Mouse (Mus musculus) retina, postnatal 7 days (tissue): Measurements from ENCODE around the gene Rora.
A peak's percentile ranks its signal among the peaks of the same experiment; 100 is the strongest.

Experiments used
- DNase-seq: peaks from one replicate; pipeline ENCODE4 v3.0.0-alpha.2; 2012; ENCODE audit warnings: low read depth, low spot score

The Rora gene

DNA sequence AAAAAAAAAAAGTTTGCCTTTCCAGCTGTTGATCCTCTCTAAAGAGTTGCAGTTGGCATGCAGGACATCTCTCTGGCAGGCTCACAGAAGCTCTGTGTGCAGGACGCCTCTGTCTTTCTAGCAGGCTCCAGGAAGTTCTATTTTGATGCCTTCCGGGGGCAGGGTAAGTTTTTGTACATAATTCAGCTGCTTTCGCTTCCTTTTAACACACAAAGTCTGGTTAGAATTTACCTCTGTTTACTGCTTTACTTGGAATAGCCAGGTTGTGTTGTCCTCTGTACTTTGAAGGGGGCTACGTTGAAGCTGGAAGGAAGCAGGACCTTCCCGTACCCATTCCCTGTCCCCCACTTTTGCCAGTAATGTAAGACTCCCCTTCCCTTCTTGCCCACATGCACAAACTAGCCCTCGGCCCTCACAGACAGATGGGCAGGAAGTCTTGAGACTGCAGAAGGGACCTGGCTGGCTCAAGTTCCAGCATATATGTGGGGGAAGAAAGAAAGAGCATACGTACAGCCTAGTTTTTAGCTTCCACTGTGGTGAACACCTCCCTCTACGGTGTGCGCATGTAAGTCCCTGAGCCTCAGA lies 231.0 kb downstream of the Rora start:
- no peak for DNase-seq

DNA sequence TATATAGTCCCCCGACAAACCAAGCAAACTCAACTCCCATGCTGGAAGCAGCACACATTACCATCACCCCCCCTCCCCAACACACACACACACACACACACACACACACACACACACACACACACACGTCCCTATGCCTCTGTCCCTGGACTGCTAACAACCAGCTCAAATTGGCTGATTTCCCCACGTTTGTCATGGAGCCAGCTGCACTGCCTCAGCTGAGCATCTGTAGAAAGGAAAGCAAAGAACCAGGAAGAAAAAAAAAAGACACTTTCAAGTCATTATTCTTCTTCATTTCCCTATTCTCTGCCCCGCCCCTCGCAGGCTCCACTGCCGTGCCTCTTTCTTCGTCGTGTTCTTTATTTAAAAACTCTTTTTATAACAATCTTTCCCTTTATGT lies 235.1 kb downstream of the Rora start:
- no peak for DNase-seq

DNA sequence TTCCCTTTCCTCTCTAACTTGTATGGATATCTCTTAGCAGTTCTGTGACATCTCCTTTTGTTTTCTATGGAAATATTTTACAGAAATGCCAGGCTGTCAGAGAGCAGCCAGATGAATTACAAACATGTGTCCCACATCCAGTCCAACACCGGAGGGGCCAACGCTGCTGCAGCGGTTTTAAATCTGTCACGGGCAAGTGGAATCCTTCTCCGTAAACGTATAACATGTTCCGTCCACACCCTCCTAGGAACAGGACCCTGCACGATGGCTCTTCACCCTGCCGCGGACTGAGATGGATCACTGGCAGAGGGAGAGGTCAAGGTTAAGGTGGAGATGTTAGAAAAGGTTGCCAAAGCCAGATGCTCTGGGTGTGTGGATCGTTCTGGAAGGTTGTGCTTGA lies 237.8 kb downstream of the Rora start:
- DNase-seq, result no peak

DNA sequence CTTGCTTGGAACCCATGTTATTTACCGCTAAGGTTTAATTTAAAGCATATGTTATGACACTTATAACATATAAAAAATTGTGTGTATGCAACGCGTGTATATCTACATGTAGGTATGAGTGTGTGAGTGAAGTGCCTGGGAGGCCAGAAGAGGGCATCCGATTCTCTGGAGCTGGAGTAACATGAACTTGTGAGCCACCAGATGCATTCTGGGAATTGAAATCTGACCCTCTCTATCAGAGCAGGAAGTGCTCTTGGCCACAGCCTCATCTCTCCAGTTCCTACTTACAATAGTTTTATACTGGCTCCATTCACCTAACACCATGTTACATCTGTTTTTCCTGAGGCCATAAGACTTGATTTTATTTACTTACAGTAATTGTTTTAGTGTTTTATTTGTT lies 238.8 kb downstream of the Rora start:
- no peak for DNase-seq

DNA sequence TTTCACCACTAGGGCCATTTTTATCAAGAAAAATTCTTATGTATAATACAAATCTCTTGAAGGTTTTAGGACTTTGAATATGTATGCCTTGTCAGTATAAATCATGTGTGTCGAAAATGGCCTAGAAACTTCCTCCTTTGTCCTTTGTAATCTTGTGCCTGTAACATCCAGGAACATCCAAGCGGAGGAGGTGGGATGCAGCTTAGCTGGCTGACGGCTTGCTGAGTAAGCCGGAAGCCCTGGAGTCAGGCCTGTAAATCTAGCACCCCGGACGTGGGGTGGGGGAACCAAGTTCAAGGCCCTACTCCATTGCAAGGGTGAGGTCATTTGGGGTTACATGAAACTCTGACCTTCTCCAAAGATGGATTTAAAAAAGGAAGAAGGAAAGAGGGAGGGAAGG lies 239.3 kb downstream of the Rora start:
- no peak for DNase-seq

DNA sequence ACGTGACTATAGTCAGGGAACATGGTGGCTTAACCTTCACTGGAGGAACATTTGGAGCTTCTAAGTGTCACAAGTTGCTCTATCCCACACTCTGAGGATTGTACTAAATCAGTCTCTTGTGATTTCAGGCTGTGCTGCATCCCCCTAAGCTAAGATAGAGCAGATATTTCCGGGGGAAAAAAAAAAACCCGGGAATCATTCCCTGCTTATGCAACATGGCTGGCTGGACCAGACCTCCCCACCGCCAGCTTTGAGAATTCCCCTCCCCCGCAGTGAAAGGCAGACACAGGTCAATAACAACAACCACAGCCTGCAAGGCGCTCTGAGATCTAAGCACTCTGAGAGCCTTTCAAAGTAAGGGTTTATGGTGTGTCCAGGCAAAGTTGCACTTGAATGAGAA lies 244.7 kb downstream of the Rora start:
- DNase-seq, result no peak

DNA sequence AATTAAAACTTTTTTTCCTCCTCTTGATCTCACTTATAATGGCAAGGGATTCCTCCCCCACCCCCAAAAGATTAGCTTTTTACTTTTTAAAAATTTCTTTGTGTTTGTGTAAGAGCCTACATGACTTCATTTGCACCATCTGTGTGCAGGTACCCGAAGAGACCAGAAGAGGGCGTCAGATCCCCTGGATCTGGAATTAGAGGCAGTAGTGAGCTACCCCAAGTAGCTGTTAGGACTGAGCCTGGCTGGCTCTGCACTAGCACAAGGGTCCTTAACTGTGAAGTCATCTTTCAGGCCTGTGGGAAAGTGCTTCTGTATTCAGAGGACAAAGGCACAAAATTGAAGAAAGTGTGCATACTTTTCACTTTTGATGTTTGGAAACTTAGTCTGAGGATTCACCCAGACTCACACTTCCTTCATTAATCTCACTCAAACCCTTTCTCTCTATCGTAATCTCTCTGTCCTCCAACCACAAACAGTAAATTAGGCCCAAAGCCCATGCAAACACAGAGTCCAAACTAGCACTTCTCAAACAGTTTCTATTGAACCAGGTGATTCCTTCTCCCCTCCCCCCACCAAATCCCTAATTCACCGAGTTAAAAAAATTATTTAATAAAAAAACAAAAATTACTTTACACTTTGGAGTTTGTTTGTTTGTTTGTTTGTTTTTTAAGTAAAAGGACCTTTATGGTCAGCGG lies 246.1 kb downstream of the Rora start:
- no peak for DNase-seq

DNA sequence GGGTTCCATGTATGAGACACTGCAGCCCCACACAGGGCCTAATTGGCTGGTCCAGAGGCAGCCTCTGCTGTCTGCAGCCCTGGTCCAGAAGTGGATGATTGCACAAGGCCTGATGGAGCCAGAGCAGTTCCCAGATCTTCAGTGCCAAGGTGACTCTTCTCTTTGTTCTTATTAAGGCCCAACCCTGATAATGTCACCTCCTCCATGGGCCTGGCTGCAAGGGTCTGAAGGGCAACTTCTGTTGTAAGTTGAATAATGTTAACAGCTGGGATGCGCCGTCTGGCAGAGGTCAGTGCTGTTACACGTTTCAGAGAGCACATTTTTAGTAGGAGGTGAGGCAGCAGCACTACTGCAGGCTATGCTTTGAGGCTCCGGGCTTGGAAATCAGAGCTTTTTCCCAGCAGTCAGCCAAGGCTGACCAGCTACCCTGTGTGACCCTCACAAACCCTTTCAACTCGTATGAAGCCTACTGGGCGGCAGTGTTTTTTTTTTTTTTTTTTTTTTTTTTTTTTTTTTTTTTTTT lies 252.8 kb downstream of the Rora start:
- no peak for DNase-seq

DNA sequence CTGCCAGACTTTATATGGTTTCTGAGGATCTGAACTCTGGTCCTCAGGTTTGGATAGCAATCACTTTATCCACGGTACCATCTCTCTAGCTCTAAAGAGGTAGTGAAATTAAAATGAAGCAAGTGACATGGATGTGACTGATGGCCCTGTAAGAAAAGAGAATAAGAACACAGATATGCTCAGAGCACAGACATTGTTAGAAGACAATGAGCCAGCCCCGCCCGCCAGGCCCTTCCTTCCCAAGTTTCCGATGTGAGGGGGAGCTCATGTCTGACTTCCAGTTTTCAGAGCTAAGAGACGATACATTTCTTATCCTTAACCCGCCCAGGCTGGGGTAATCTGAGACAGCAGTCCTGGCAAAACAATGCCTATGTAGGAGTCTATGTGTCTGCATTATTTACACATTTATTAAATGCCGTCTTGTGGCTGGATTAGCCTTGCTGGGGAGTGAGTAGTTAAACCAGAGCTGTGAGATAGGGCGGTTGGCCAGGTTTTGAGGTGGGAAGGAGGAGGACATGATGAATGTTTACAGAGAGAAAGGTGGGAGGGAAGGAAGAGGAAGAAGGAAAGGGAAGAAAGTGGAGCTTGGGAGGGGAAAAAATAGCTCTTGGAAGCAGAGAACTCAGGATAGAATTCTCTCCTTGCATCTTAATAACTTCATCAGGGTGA lies 259.0 kb downstream of the Rora start:
- DNase-seq, result no peak

DNA sequence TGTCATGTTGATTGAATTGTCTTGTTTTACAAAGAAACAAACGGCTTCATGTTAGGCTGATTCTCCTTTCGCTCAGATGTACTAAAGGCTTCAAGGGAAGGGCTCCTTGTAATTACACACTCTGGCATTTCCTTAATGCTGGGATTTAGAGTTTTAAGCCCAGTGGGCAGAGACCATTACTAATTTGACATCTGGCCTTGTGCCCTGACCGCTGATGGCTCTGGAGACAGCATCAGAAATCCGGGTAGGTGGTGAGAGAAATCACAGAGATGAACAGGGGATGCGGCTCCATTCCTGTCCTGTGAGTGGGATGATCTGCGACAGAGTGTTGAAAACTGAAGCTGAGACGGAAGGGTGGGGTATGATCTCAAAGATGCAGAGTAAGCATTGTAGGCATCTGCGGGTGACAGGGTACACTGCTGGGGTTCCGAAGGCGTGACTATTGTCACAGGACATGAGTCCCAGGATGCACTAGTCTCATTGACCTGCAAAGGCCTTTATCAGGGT lies 259.7 kb downstream of the Rora start:
- no peak for DNase-seq

DNA sequence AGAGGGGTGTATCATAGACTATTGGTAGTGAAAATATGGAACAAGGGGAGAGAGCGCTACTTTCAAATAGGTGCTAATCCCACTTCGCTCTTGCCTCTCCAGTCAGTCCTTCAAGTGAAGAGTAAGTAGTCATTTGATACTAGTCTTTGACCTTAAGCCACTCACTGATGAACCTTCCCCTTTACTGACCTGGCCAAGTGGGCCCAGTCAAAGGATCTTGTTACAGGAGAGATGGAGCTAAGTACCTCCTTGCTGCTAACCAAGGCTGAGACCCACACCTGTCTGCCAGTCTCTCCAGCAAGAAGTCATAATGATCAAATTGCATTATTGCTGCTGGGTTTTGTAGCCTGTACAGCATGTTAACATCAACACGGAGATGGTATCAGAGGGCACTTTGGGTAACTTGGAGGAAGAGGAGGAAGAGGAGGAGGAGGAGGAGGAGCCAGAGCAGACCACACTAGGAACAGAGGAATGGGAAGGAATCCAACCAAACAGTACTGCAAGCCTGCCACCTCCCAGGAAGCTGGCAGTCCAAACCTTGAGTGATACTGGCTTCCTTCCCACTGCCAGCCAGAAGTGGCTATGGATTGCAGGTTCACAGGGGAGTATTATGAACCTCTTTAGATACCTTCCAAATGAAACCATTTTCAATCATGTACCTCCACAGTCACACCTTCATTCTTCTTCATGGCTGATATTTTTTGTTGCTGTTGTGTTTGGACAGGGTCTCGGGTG lies 261.1 kb downstream of the Rora start:
- DNase-seq, result no peak

DNA sequence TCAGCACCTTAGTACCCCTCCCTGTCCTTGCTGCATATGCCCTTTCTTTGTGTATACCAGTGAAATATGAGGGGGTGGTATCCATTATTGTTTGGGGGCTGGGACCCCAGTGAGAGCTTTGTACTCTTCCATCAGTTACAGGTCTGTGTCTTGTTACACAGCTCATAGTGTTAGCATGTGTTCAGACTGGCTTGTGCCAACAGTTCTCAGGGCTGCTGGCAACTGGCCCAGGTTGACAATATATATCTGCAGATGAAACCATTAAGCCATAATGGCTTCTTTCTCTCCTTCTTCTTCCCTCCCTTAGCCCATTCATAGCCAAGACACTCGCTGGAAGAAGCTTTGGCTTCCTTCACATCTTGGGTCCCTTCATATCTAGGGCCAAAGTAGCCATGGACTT lies 263.2 kb downstream of the Rora start:
- no peak for DNase-seq

DNA sequence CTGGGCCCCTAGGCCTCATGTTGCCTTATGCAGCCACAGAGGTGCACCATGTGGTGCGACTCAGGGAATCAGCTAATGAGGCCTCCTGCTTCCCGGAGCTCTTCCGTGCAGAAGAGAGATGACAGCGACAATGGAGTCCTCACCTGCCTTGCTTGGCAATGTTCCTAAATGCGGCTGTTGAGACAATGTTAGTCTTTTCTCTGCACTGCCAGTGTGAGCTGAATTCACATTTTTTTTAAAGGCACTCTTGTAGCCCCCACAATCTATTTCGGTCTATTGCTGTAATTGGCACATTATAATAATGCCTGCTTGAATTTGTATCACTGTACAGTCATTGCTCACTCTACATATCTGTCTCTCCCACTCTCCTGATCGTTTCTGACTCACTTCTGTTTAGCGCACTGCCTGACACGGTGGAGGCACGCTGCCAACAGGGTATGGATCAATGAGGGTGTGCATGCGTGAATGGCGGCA lies 269.6 kb downstream of the Rora start:
- DNase-seq, result peak; percentile 9

DNA sequence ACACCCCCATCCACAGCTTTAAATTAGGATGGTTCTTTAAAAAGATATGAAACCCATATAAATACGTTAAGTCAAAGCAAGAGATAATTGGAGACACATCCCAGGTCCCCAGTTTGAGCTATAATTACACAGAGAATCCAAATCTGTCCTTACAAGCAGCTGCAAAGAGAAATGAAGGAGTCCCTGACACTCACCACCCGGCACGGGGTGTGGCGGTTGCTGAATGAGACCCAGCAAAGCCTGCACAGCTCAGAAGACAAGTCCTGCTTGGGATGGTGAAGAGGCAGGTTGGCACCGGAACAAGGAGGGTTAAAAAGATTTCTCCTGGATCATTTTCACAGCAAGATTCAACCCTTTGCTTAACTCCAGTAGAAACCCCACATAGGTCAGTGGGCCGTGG lies 272.8 kb downstream of the Rora start:
- DNase-seq, result no peak

DNA sequence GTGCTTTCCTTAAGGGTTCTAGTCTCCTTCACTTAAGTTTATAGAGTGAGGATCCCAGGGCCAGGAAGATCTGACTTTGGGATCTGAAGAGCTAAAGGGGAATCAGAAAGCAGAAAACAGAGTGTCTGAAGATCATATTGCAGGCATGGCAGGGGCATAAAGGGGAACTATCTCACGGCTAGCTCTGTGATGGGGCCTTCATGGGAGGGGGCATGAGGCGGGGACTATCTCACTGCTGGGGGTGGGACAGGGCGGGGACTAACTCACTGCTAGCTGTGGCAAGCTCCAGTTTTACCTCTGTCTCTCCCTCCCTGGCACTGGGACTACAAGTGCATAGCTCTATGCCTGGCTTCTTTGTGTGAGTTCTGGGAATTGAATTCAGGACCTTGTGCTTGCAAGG lies 279.6 kb downstream of the Rora start:
- DNase-seq, result no peak

DNA sequence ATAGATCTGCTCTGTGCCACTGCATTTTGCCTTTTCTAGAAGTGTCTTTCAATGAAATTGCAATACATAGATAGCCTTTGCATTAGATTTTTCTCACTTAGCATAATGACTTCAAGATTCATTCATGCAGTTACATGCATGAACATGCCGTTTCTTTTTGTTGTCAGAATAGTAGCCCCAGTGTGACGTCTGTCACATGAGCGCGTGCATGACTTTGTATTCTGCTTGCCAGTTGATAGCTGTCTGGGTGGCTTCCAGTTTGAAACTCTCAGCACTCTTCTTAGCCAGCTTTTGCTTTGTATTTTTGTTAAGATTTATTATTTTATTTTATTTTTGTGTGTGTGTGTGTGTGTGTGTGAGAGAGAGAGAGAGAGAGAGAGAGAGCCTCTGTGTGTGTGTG lies 280.7 kb downstream of the Rora start:
- DNase-seq, result no peak

DNA sequence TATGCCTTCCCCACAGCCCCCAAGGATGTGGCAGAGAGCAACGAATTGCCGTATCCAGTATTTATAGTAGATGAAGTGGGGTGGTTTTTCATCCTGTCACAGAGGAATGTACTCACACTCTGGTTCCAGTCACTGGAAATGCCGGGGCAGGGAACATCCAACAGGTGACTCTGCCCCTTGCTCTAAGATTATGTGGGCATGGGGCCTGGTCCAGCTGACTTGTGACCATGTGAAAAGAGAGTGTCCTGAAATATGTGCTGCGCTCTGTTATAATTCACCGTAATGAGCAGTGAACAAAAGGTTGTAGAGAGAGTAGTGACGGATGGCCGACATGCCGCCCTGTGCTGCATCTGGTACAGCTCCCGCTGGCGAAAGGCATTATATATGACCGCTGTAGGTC lies 282.0 kb downstream of the Rora start:
- DNase-seq, result no peak

DNA sequence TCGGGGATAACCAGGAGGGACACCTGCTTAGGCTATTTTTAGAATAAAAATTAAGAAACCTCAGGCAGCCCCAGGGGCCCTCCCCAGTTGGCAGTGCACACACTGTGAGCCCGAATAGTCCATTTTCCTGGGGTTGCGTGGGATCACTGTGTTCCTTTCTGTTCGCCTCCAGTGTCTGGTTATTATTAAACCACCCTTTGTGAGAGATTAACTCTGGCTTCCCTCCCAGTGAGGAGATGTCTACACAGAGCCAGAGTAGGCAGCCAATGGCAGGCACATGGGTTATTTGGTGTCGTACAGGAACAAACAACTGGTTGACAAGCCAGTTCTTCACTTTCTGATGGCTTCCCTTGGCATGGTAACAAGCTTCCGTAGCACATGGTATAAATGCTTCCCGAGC lies 287.5 kb downstream of the Rora start:
- DNase-seq, result no peak

DNA sequence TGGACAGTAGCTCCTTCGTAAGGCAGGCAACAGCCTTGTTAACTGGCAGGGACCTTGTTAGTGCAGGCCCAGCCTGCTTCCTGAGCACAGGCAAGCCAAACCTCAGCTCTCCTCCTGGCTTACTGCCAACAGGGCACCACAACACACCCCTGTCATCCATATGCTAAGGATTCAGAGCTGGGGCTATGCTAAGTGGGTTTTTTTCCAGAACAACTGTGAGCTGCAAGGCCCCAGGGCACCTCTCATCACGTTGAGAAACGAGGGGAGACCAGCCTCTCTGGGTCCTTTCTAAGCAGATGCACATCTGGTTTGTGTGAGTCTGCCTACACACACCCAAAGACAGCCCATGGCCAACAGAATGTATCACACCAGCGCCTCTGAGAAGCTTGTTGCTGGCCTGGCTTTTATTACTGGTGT lies 289.0 kb downstream of the Rora start:
- no peak for DNase-seq

DNA sequence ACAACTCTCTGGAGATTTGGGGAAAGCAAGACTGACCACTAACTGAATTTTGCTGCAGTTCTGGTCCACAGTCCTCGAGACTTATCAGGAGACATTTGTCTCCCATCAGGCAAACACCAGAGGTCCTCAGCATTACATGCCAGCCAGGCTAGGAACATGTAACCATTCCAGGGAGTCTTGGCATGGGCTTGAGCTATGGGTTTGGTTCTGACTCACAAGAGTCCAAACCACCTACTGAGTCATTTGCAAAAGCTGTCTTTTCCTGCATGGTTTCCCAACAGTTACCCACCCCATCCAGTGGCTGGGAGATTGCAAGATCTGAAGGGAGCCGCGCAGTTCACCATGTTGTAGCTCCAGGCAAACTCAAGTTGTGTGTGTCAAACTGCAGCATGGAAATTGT lies 290.4 kb downstream of the Rora start:
- DNase-seq, result no peak

DNA sequence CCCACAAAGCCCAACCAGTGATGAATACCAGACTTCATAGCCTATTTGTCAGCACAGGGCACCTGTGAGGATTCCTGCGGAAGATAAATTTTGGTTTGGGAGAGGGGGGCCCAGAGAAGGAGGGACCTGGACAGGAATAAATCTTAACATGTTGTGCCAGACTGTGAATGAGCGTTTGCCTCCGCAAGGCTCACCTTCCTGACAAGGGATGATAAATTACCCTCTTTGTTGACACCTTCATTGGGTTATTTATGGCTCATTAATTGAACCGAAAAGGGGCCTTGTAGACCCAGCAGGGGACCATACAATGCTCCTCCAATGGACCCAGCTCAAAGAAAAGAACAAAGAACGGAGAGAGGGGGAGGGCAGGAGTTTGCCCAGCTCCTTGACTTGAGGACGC lies 294.1 kb downstream of the Rora start:
- no peak for DNase-seq

DNA sequence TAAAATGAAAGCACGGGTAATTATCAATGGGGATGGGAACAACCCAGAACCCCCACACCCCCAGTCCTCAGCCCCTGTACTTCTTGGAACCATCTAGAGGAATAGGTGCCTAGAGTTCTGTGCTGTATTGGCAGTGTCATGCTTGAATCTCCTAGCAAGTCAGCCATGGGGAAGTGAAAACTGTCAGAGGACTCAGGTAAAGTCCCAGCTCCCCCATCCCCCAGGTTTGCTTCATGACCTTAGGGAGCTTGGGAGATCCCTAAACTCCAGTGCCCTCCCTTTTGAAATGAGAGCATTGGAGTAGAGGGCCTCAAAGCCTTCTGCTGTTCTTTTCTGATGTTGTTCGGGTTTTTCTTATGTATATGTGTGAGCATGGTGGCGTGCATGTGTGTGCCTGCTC lies 294.6 kb downstream of the Rora start:
- DNase-seq, result no peak
